Mouse (Mus musculus): ENCODE measurements around the gene Pla2g4d. TPM values are rescaled to one million over a fixed set of nuclear protein-coding genes. Genes with fewer than 3 reads are reported as not detected.

Pla2g4d gene
- total RNA-seq (2021), result under 1 TPM in 1 of 2 experiments, not detected in 1; 0.09 TPM
- long read RNA-seq, experiment 1, result 0 reads
- long read RNA-seq, experiment 2, result 0 reads

DNA sequence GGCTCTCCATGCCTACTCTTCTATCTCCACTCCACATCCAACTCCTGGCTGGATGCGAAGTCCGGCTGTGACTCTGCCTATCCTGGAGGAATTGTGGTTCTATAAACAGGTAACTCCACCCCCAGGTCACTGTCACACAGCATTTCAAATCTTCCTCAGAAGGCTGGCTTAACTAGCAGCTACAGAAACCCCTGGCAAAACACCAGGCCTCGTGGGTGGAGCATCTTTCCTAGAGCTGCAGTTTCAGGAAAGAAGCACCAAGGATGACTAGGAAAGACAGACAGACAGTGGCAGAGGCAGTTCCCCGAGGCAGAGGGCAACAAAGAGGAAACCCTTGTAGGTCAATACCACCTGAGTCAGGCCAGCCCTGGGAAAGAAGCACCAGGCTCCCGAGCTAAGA lies at the start of gene Pla2g4d:
TSS of gene Pla2g4d (minus strand) at position 203 of the 400 bp plus-strand sequence.
- DNase-seq (ENCODE audit: low spot score in 2 of 2), result peak; percentile 24 to 28

DNA sequence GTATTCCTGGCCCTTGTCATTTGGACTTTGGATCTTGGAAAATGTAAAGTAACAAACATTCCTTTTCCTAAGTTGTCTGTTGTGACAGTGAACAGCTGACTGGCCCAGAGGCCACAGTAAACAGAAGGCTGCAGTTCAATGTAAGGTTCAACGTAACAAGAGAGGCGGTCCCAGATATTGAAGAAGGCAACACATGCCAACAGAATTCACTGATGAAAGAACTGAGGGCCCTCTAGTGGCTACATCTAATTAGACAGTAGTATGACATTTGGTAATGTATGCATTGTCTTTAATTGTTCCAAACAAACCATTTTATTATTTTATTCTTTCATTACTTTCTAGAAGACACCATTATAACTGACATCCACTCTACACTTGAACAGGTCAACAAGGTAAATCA lies 48.9 kb upstream of the Pla2g4d start:
- no peak for DNase-seq (ENCODE audit: low spot score in 2 of 2)

DNA sequence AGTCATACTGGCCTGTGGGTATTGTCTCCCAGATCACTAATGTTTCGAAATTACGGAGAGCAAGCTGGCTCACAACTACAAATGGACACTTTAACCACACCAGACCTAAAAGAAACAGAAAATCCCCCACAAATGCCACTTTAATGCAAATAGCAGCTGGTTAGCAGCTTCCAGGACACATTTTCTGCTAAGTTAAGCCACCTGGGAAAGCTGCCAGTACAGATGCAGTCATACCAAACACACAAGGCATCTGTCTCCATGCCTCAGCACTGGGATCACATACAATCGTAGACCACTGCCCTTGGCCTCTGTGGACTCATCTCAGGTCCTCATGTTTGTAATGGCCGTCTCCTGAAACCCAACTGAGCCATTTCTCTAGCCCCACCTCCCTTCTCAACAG lies 42.6 kb upstream of the Pla2g4d start:
- DNase-seq (ENCODE audit: low spot score in 2 of 2), result peak; percentile 26 to 31

DNA sequence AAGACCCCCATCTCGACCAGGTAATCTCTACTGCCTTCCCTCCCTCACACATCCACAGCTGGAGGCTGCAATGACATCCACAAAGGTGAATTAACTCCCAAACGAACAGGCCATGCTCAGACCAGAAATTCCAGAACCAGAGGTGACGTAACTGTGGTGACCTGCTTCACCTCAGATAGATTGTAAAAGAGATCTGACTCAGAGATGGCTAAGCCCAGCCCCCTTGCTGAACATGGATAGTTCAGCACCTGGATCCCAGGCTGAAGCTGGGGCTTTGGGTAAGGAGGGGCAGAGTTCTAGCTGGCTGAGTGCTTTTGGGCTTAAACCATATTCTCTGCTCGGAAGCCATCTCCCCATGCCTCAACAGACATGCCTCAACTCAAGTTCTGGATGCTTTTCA lies 26.1 kb upstream of the Pla2g4d start:
- no peak for DNase-seq (ENCODE audit: low spot score in 2 of 2)

GRCm38 (mm10) chr2:120314487-120314886 lies 25.5 kb upstream of the Pla2g4d start:
- no peak for DNase-seq (ENCODE audit: low spot score in 2 of 2)

- DNase-seq (ENCODE audit: low spot score in 2 of 2), result no peak
Observed at GRCm38 (mm10) chr2:120313976-120314375, 25.0 kb upstream of the Pla2g4d start, which contains the start of gene Pla2g4f. TSS of gene Pla2g4f (minus strand) at chr2:120314165.

GRCm38 (mm10) chr2:120312276-120312825 lies 23.4 kb upstream of the Pla2g4d start:
- DNase-seq (ENCODE audit: low spot score in 2 of 2), result no peak

- no peak for DNase-seq (ENCODE audit: low spot score in 2 of 2)
Observed at GRCm38 (mm10) chr2:120304113-120304512, 15.1 kb upstream of the Pla2g4d start.

GRCm38 (mm10) chr2:120301076-120301475 lies 12.1 kb upstream of the Pla2g4d start:
- DNase-seq (ENCODE audit: low spot score in 2 of 2), result no peak

- DNase-seq (ENCODE audit: low spot score in 2 of 2), result no peak
Observed at GRCm38 (mm10) chr2:120299866-120300265, 10.9 kb upstream of the Pla2g4d start.

GRCm38 (mm10) chr2:120296160-120296559 lies 7.2 kb upstream of the Pla2g4d start:
- no peak for DNase-seq (ENCODE audit: low spot score in 2 of 2)

- DNase-seq (ENCODE audit: low spot score in 2 of 2), result no peak
Observed at GRCm38 (mm10) chr2:120291471-120292078, 2.6 kb upstream of the Pla2g4d start.

- no peak for DNase-seq (ENCODE audit: low spot score in 2 of 2)
Observed at GRCm38 (mm10) chr2:120288401-120288800, 596 bp downstream of the Pla2g4d start.

GRCm38 (mm10) chr2:120285639-120286038 lies 3.4 kb downstream of the Pla2g4d start:
- DNase-seq (ENCODE audit: low spot score in 2 of 2), result no peak

DNA sequence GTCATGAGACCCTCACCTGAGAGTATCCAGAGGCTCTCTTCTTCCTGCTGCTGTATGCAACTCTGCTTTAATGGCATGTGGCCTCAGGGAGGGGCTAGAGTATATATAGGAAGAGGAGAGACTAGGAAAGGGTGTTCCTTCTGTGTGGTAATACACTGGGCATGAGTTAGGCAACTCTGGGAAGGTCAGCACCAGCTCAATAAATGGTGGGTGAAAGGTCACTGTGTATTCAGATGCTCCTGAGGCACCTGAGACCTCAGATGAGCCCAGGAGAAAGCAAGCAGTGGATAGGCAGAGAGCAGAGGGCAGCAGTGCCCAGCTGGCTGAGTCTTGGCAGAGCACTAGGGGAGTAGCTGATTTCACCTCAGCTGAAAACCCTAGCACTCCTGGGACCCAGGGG lies 4.3 kb downstream of the Pla2g4d start:
- no peak for DNase-seq (ENCODE audit: low spot score in 2 of 2)

- no peak for DNase-seq (ENCODE audit: low spot score in 2 of 2)
Observed at GRCm38 (mm10) chr2:120284094-120284493, 4.9 kb downstream of the Pla2g4d start.

- no peak for DNase-seq (ENCODE audit: low spot score in 2 of 2)
Observed at GRCm38 (mm10) chr2:120283550-120283949, 5.4 kb downstream of the Pla2g4d start.

DNA sequence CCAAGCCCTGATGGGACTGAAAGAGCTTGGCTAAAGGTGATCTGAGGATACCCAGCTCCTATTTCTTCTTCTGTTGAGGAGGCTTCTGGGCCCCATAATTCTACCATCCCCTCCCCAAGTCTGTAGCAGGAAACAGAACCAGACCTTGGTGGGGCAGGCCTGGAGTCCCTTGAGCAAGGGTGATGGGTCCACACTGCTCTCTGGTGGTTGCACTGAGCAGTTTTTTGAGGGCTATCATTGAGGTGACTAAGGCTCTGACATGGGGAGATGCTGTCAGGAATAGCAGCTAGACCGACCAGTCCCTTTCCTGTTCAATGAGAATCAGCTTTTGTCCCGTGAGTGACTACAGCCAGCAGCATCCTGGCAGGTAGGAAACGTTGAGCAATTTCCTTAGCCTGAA lies 7.8 kb downstream of the Pla2g4d start:
- no peak for DNase-seq (ENCODE audit: low spot score in 2 of 2)

DNA sequence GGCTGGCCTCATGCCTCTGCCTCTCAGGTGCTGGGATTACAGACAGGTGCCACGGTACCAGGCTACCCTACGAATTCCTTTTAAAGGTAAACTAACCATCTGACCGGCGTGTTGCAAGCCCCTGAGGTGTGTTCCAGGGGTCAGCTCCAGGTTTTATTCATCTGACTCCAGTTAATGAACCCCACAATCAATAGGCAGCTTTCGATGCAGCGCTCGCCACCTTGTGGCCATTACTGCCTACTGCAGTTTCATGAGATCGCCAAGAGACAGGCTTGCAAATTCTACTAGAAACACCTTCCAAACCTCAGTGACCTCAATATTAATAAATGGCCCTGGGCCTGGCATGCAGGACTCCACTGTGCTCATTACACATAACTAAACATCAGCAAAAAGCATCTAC lies 9.0 kb downstream of the Pla2g4d start:
- peak; percentile 60 to 72 for DNase-seq (ENCODE audit: low spot score in 2 of 2)

GRCm38 (mm10) chr2:120276951-120277350 lies 12.0 kb downstream of the Pla2g4d start:
- no peak for DNase-seq (ENCODE audit: low spot score in 2 of 2)

DNA sequence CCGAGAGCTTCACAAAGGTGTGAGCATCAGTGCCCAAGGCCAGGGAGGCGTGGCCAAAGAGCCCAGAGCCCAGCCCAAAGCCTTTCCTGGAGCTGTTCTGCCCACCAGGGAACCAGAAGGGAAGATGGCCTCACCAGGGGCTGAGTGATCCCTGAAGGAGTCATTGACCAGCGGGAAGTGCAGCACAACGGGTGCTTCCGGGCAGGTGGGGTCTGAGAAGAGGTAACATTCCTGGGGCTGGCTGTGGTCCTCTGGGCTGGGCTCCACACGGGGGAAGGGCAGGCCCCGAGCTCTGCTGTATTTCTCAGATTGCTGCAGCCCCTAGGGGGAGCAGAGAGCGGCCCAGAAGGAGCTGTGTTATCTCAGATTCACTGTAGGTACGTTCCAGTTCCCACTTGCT lies 20.4 kb downstream of the Pla2g4d start:
- DNase-seq (ENCODE audit: low spot score in 2 of 2), result no peak

DNA sequence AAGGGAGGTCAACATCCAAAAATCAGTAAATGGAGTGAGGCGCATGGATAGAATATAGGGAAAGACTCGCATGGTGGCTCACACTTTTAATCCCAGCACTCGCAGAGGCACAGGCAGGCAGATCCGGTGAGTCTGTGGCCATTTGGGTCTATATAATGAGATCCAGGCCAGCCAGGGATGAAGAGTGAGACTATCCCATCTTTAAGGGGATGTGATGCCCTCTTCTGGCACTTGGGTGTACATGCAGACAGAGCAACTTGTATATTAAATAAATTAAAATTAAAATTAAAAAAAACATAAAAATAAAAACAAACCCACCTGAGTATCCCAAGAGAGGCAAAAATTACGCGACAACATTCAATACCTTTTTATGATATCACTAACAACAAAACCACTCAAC lies 23.5 kb downstream of the Pla2g4d start:
- DNase-seq (ENCODE audit: low spot score in 2 of 2), result no peak

DNA sequence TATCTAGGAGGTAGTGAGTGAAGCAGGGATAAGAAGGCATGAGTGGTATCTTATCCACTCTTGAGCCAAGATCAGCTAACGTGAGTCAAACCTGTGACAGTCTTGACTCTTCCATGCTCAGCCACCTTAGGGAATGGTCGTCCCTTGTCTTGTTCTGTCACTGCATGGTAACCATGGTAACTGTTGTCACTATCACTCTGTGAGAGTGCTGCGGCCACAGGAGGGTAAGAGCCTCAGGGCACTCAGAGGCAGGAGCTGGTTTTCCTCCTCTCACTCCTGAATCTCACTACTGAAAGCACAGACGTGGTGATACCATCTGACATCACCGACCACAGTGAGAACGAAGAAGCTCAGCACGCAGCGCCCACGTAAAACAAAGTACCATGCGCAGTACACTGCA lies 24.1 kb downstream of the Pla2g4d start:
- DNase-seq (ENCODE audit: low spot score in 2 of 2), result peak in 1 of 2 experiments; percentile 23

All from left cerebral cortex, adult 18-20 months (tissue).